Mouse (Mus musculus) G1E (cell line): Measurements from ENCODE around the gene Heatr5a.

Experiments
- CTCF ChIP-seq: IDR thresholded peaks from 2 replicates; pipeline ENCODE4 v1.5.1; 2012; ENCODE audit warnings: low read depth, low read length, inconsistent platforms, mixed read lengths
- TAL1 ChIP-seq: conservative IDR thresholded peaks from 2 replicates; pipeline ENCODE4 v1.6.1; 2012; ENCODE audit warnings: low read depth, low read length, inconsistent platforms, mixed read lengths

GRCm38 (mm10) chr12:51849902-51850301, 121.2 kb downstream of the Heatr5a start:
- TF ChIP-seq CTCF = no peak
- TF ChIP-seq TAL1 = peak; percentile 86
